Mouse (Mus musculus): Measurements from ENCODE around the gene Tpcn1. TPM values are rescaled to one million over a fixed set of nuclear protein-coding genes. Genes with fewer than 3 reads are reported as not detected.

Gene Tpcn1
- 13.6 TPM for polyA plus RNA-seq (2017; shearing (Covaris generic))

DNA sequence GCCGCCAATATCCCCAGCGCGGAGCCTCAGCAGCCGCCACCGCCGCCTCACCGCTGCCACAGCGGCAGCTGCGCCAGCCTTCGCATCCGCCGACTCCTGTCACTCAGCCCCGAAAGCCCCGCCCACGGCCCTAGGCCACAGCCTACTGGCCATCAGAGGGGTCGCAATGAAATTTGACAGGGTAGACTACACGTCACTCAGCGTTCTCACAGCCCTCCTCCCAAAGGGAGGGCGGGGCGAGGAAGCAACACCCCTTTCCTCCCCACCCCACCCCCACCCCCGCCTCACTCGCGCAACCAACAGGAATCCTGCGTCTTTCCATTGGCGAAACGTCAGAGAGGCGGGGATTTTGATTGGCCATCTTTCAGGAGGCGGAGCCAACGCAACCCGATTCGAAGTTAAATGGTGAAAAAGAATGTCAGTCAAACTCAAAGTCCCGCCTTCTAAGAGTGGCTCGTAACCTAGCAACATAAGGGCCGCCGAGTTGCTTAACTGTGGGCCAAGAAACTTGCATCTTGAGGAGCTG, at the start of gene Tpcn1, which contains the start of gene Iqcd:
Gene Tpcn1, minus strand, starts transcription at position 105 of the 526 bp plus-strand sequence.
Gene Iqcd, plus strand, starts transcription at position 448 of the 526 bp plus-strand sequence.

DNA sequence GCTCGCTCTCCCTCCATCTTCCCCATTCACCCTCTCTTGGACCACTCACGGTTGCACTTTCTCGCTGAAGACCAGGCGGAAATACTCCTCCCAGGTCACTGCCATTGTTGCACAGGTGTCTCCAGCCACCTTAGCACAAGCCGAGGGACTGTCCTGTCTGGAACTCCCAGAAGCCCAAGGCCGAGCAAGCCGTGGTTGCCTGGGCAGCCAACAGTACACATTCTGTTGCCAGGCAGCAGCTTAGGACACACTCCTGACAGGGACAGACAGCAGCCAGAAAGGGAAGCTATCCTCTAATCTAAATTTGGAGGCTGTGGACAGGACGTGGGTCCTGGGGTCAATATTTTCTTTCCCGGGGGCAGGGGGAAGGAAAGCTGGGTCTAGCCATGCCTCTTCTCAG, 45.7 kb upstream of the Tpcn1 start, which contains the start of gene Cfap73:
Gene Cfap73, minus strand, starts transcription at position 105 of the 400 bp plus-strand sequence.

DNA sequence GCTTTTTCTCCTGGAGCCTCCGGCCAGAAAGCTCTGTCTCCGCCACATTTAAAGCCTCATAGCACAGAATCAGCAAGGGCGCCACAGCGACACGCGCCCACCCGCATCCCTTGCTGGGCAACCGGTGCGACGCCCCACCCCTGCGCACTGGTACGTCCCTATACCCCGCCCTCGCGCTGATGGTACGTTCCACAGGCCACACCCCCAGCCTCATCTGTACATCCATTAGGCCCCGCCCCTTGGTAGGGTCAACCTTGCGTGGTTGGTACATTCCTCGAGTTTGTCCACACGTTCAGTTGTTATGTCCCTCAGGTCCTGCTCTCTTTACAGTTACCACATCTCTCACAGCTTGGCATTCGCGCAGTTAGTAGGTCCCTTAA, 24.0 kb upstream of the Tpcn1 start, which contains the start of the genes Rita1 and Ddx54:
Gene Rita1, minus strand, starts transcription at position 148 of the 380 bp plus-strand sequence.
Gene Ddx54, plus strand, starts transcription at position 298 of the 380 bp plus-strand sequence.

DNA sequence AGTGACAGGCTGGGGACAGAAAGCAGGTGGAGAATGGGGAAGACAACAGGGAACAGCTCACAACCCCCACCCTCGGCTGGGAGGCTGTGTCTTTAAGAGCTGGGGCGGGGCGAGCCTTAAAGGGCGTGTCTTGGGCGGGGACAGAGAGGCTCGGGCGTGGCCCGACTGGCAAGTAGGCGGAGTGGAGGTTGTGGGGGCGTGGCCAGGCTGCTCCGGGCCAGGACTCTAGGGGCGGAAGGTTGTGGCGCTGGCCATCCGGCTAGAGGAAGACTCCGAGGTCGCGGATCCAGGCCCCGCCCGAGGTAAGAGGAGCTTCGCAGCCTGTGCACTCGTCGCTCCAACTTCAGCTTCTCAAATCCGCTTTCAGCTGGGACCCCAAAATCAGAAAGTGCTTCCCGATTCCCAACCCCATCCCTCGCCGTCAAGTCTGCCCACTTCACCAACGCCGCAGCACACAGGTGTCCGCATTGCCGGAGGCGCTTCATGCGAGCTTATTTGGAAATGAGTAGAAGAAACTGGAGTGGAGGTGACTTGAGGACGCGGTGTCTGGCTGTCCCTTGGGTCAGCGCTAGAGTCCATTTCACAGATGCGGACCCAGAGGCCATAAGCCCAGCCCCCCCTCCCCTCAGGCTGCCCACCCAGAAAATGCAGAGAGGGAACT, 77.4 kb downstream of the Tpcn1 start, which contains the start of gene Slc8b1:
Gene Slc8b1, plus strand, starts transcription at position 187 of the 661 bp plus-strand sequence.

DNA sequence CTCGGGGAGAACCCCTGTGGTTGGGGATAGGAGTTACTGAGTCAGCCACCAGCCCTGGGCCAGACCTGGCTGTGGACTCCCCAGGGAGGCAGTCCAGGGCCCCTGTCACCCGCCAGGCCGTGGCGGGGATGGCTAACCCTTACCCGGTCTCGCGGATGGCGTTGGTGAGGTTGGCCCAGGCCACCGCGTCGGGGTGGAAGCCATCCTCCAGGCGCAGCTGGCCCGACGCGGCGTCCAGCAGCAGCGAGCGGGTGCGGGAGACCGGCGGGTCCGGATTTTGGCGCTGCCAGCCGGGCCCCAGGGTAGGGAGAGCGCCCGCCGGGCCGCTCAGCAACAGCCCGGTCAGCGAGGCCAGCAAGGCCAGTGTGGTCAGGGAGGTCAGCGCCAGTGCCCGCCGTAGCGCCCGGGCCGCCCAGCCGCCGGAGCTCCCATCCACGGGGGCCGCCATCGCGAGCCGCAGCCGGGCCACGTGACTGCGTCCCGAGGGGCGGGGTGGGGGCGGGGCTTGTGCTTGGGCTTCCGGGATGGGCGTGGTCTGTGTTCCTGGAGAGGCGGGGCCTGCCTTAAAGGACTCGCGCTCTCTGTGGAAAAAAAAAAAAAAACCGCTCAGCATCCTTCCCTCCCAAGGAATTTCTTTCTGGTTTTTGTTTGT, 85.2 kb downstream of the Tpcn1 start, which contains the start of gene Plbd2:
Gene Plbd2, minus strand, starts transcription at position 482 of the 652 bp plus-strand sequence.

Other genes with a start within 250 kb of the Tpcn1 start
- not detected for gene Lhx5, start 157.0 kb downstream of the Tpcn1 start, polyA plus RNA-seq (2017; shearing (Covaris generic))
- gene Sdsl, start 115.9 kb downstream of the Tpcn1 start, polyA plus RNA-seq (2017; shearing (Covaris generic)) = not detected
- gene Sds, start 112.1 kb downstream of the Tpcn1 start, polyA plus RNA-seq (2017; shearing (Covaris generic)) = not detected
- gene Plbd2, start 85.0 kb downstream of the Tpcn1 start, polyA plus RNA-seq (2017; shearing (Covaris generic)) = 20.0 TPM
- gene Slc8b1, start 77.5 kb downstream of the Tpcn1 start, polyA plus RNA-seq (2017; shearing (Covaris generic)) = 8.4 TPM
- gene Iqcd, start 343 bp upstream of the Tpcn1 start, polyA plus RNA-seq (2017; shearing (Covaris generic)) = 0.90 TPM
- 4.0 TPM for gene Rita1, start 23.9 kb upstream of the Tpcn1 start, polyA plus RNA-seq (2017; shearing (Covaris generic))
- gene Ddx54, start 24.1 kb upstream of the Tpcn1 start, polyA plus RNA-seq (2017; shearing (Covaris generic)) = 87.2 TPM
- gene Cfap73, start 45.6 kb upstream of the Tpcn1 start, polyA plus RNA-seq (2017; shearing (Covaris generic)) = not detected
- 8.6 TPM for gene Rasal1, start 60.1 kb upstream of the Tpcn1 start, polyA plus RNA-seq (2017; shearing (Covaris generic))
- gene Dtx1, start 123.3 kb upstream of the Tpcn1 start, polyA plus RNA-seq (2017; shearing (Covaris generic)) = 118 TPM
- gene Oas2, start 161.2 kb upstream of the Tpcn1 start, polyA plus RNA-seq (2017; shearing (Covaris generic)) = 3.9 TPM
- gene Oas3, start 189.0 kb upstream of the Tpcn1 start, polyA plus RNA-seq (2017; shearing (Covaris generic)) = 3.4 TPM
- gene Oas1e, start 206.9 kb upstream of the Tpcn1 start, polyA plus RNA-seq (2017; shearing (Covaris generic)) = not detected
- 5.8 TPM for gene Oas1c, start 223.8 kb upstream of the Tpcn1 start, polyA plus RNA-seq (2017; shearing (Covaris generic))